Mouse (Mus musculus) hematopoietic stem cell, adult 5-6 weeks (primary cell): ENCODE measurements around the gene Aptx. TPM values are rescaled to one million over a fixed set of nuclear protein-coding genes. Genes with fewer than 3 reads are reported as not detected.

Experiments used
- ATAC-seq, 2 experiments: fragments of 125-278 bp in 1 of 2; replicated peaks in 1 of 2; 2 replicates each; pipeline ENCODE4 v1.8.0; 2016 to 2017; ENCODE audit warnings: inconsistent platforms in 2 of 2, mild to moderate bottlenecking in 2 of 2, moderate number of reproducible peaks in 2 of 2, low read depth in 1 of 2, moderate TSS enrichment in 1 of 2; ENCODE audit not compliant: low FRiP score in 2 of 2, poor library complexity in 2 of 2, severe bottlenecking in 2 of 2, insufficient read depth in 1 of 2, low TSS enrichment in 1 of 2
- total RNA-seq: library from RNA; stranded (forward); fragments of 172-1452, 232-1000 nt; gene quantifications from 2 replicates; pipeline ENCODE4 v1.2.3, GENCODE M21; 2017

Gene Aptx
- 11.6 and 12.6 TPM in 2 replicates for total RNA-seq

- peak; percentile 93 to 94 for ATAC-seq
These were observed at the start of gene Aptx for GRCm38 (mm10) chr4:40702797-40703709. TSS of gene Aptx (minus strand) at chr4:40703194.

- ATAC-seq, result no peak
These were observed 32.4 kb upstream of the Aptx start for GRCm38 (mm10) chr4:40735351-40735750.

GRCm38 (mm10) chr4:40731262-40731661 lies 28.3 kb upstream of the Aptx start:
- no peak for ATAC-seq

DNA sequence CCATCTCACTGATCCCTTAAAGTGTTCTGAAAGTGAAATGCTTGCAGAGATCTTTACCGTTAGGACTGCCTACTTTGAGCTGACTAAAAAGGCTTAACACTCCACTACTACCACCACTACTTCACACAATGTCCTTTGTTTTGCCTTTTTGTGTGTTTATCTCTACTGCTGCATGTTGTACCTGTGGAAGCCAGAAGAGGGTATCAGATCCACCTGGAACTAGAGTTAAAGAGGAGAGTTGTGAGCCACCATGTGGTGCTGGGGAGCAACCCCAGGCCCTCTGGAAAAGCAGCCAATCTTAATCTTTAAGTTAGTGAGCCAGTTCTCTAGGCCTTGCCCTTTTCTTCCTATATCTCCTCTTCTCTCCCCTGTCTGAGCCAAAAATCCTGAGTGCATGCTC lies 24.3 kb upstream of the Aptx start:
- ATAC-seq, result no peak

DNA sequence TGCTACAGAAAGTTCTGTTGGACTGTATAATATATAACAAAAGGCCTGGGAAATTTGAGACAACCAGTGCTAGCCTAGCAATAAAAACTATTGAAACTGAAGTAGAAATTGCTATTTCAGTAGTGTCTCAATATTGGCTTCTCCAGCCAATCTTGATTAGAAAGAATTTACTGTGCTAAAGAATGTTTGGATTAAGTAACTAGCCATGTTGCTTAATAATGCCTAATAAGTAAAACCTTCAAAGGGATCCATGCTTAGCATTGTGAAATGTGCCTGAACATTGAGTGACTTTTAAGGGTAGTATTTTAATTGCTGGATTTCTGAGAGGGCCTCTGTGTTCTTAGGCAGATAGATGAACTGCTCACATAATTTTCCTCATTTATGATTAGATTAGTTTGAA lies 22.6 kb upstream of the Aptx start:
- no peak for ATAC-seq

DNA sequence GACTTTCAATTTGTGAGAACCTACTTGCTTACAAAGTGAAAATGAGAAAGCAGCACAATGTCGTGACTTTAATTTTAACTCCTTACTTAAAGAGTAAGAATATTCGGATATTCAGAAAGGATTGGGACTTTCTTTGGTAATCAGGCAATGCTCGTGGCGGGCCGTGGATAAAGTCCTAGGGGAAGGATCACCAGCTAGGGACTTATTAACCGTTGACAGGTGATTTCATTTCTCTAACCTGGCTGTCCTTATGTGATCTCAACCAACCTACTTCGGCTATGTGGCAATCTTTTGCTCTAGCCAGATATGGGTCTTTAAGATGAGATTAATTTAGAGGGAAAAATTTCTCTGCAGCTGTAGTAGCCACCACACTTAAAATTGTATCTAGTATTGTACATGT lies 22.1 kb upstream of the Aptx start:
- no peak for ATAC-seq

DNA sequence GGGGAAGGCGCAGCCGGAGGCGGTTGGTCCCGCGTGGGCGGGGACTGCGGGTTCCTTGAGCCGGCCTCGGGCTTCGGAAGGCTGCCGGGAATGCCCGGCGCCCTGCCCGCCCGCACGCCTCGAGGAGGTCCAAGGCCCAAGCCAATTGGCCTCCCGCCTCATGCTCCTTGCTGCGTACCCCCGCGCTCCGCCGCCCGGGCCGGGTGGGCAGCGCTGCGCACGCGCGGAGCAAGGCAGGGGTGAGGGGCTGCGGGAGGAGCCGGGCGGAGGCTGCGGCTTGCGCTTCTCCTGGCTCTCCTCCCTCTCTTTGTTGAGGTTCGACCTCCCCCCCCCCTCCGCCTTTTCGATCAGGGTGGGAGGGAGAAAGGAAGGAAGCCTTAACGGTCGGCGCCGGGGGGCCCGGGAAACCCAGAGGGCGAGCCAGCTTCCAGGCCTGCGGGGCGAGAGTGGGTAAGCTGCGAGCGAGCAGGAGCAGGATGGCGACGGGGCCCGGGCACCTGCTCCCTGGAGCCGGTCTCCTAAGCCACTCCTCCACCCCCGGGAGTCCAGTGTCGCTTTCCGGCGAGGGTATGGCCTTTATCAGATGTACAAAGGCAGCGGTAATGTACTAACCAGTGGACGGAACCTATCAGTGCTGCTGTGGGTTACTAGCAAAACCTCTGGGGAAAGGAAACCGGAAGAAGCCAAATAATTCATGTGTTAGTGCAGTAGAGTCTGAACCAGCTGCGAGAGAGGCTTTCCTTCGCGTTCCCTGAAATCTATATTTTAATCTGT lies 19.9 kb upstream of the Aptx start:
- peak; percentile 24 to 58 for ATAC-seq

- peak; percentile 77 to 82 for ATAC-seq
These were observed 19.1 kb upstream of the Aptx start, which contains the start of gene Dnaja1 for GRCm38 (mm10) chr4:40722011-40722666. TSS of gene Dnaja1 (plus strand) at chr4:40722150.

GRCm38 (mm10) chr4:40720910-40721309 lies 17.9 kb upstream of the Aptx start:
- peak in 1 of 2 experiments; percentile 13; a peak in 1 of 4 replicates for ATAC-seq

- no peak for ATAC-seq
These were observed 14.1 kb upstream of the Aptx start for GRCm38 (mm10) chr4:40717141-40717540.

DNA sequence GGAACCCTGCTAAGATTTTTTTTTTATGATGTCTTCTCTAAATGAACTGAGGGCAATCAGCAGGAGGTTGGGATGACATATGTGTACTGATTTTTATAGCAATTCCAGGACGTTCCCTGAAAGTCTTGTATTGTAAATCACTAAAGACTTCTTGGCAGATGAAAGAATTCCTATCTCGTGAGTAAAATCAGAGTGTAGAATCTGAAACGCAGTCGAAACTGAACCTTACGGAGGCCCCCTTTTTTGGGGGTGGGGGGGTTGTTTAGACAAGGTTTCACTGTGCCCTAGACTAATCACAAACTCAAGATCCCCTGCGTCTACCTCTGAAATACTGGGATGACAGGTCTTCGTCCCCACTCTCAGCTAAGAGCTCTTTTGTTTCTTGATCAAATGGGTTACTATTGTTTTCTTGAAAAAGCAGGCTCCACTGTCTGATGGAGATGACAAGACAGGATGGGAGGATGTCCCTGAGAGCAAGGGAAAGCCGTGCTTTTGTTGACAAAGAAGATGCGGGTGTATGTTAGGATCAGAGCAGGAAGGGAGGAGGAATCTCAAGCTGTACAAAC lies 799 bp upstream of the Aptx start:
- no peak for ATAC-seq

DNA sequence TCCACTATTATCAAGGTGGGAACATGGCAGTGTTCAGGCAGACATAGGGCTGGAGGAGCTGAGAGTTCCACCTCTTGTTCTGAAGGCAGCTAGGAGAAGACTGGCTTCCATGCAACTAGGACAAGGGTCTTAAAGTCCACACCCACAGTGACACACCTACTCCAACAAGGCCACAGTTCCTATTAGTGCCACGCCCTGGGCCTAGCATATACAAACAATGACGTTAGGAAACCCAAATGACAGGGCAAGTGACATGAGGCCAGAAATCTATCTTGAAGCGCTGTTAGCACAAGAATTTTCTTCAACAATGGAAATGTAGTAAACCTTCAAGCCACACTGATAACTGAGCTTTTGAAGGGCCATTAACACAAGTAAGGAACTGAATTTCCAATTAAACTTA lies 1.2 kb downstream of the Aptx start:
- ATAC-seq, result no peak

DNA sequence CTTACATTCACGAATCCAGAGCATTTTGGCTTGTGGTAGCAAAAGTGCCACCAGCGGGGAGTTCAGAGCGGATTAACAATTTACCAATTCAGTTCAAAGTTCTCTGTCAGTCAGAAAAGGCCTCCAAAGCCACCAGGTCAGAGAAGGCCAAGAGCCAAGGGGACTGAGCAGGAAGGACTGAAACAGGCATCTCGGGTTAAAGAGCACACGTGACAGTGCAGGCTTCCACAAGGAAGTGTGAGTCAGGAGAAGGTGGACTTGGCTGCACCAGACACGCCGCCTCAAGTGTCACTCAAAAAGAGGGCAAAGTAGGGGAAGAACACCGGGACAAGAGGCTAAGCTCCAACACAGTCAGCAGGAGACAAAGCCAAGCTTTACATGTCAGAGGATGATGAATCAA lies 2.8 kb downstream of the Aptx start:
- no peak for ATAC-seq

DNA sequence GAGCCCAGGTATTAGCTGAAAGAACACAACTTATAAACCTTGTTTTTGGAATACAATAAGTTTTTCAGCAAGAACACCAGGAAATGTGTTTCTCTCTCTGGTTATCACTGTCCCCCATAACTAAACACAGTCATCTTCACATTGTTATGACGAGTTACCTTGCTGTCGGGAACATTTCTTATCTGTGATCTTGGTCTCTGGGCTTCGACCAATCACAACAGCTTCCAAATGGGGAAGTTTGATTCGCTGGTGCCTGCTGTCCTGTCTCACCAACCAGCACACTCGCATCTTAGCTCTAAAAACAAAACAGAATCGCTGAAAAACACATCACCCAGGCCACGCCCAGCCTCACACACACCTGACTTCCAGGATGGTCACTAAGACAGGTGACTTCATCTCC lies 5.9 kb downstream of the Aptx start:
- no peak for ATAC-seq

- no peak for ATAC-seq
These were observed 11.9 kb downstream of the Aptx start for GRCm38 (mm10) chr4:40691100-40691499.

DNA sequence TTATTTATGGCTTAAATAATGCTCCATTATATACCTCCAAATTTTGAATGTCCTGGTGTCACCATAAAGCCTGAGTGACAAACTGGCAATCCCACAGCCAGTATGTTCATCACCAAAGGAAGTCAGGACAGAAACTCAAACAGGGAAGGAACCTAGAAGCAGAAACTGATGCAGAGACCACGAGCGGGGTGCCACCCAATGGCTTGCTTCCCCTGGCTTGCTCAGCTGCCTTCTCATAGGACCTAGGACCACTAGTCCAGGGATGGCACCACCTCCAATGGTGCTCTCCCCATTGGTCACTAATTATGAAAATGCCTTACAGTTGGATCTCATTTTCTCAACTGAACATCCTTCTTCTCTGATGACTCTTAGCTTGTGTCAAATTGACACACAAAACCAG lies 19.7 kb downstream of the Aptx start:
- no peak for ATAC-seq

DNA sequence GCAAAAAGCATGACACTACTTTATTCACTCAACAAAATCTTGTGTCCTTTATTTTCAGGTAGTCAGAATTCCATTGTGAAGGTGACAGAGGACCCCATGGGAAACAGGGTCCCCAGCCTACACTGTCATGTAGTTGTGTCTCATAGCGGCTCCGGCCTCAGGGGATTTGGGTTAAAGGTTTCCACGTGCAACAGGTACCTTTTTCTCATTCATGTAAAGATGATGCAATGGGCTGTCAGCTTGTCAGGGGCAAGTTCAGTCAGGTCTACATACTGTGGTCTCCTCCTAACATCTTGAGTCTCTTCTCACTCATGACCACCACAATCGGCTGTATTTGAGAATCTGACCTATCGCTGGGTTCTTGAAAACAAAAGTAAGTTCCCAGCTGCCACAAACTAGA lies 20.6 kb downstream of the Aptx start:
- ATAC-seq, result no peak
